Mouse (Mus musculus): Measurements from ENCODE around the gene Slc7a11.

DNA sequence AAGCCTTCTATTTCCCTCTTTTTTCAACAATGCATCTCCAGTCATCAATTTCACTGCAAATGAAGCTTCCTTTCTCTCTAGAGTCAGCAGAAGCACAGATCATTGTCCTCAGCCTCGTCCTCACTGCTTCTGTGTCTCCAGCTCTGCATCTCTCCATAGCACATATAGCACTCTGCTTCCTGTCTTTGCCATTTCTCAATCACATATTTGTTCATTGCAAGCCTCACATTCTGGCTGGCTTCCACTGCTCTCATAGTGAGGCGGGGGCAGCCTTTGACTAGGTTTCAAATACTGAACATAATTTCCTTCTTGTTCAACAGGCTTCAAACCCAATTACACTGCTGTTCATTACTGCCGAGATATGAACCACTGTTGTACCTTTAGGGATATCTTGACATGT is 305.1 kb downstream of the Slc7a11 start:
- no peak for TF ChIP-seq CTCF (IDR thresholded peaks at IDR 0.05; ENCODE audit: control insufficient read depth, insufficient read depth, insufficient replicate concordance, low read depth, low read length)
- no peak for TF ChIP-seq POLR2A (IDR thresholded peaks at IDR 0.05; ENCODE audit: control insufficient read depth, low read depth, low read length)

Data from testis, adult 2 months (tissue).